Mouse (Mus musculus) layer of hippocampus, adult 11-12 months (tissue): ENCODE measurements at regions not wholly inside any gene's neighbourhood (a gene's known extent, or its start where the extent isn't known, plus 50 kb on each side); places are given as distances from the start of the nearest gene placed in this dataset.

Experiments
- DNase-seq: peaks from one replicate; pipeline ENCODE4 v3.0.0; 2022; ENCODE audit warnings: low spot score

DNA sequence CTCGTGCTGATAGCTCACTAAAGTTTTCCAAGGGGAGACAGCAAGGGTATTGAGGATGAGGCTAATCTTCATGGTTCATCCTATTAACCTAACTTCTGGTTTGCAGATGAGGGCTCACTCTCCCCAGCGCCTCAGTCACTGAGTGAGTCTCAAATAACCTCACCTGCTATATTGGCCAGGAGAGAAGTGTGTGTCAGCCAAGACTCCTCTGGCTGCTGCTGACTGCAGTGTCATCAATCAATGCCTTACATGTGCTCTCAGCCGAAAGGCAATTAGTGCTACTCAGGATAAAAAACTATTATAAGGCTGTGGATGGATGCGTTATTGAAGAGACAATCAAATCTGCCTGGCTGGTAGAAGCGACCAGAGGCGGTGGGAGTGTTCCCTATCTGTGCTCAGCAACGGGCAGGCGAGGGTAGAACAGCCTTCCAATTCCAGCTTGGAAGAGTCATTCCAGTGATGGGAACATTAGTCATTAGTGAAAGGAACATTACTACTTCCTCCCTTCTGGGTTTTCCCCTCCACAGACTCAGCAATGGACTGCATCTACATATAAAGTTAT lies 96.4 kb downstream of the Grpr start:
- DNase-seq: peak; percentile 2

DNA sequence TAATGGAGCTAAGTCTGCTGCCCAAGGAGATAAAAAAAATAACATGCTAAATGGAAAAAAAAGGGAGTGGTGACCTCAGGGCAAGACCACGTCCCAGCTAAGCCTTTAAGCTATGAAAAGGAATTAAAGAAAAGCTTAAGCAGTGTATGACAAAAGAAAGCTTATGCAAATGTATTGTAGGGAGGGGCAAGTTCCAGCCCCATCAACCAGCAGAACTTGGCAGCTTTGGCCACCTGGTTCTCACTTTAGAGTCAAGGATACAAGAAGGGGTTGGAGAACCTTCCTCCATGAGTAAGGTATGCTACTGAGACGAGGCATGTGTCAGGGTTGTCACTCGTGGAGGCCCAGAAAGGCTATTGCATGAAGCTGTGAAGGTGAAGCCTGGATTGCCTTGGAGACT lies 143.9 kb downstream of the Grpr start:
- DNase-seq: no peak

- no peak for DNase-seq
Measured at GRCm38 (mm10) chrX:163386380-163386779, 163.1 kb downstream of the Grpr start.
